Mouse (Mus musculus): ENCODE results near the gene Nat10.

- TF ChIP-seq CTCF (IDR thresholded peaks at IDR 0.05; ENCODE audit: low read depth) (no peak), EP300 (IDR thresholded peaks at IDR 0.05; ENCODE audit: low read depth) (no peak)
Measured at GRCm38 (mm10) chr2:103751771-103752170, 9.3 kb downstream of the Nat10 start.
